Mouse (Mus musculus): ENCODE data around the gene N4bp3. TPM values are rescaled to one million over a fixed set of nuclear protein-coding genes. Genes with fewer than 3 reads are reported as not detected.
"Not testable (repeated sequence)": the region's sequence is repeated elsewhere in the genome, so short reads cannot be mapped to it uniquely, and the experiment has no call there.

N4bp3 gene
- polyA plus RNA-seq, 1 experiment from 2014 or later: 7.7 TPM

GRCm38 (mm10) chr11:51621776-51622175 is 28.9 kb downstream of the N4bp3 start:
- ATAC-seq: no peak
- Histone ChIP-seq H3K4me2 (peak overlapping the region; percentile 10; the same call in 1 of the 2 replicates), H3K9me3 (replicated peaks) (no peaks in the 10 kb centered on the region), H3K4me1 (peaks cover 13% of the 10 kb centered on the region), H3K4me3 (no peak overlapping the region), H3K36me3 (ENCODE audit: poor library complexity, severe bottlenecking) (peaks cover 55% of the 10 kb centered on the region), H3K27ac (no peak overlapping the region), H3K9ac (no peak overlapping the region), H3K27me3 (no peaks in the 10 kb centered on the region)
- 94% methylated on average over 2 of the region's 2 CpGs for WGBS

GRCm38 (mm10) chr11:51620084-51620483 is 30.6 kb downstream of the N4bp3 start:
- Histone ChIP-seq H3K4me3 (peak overlapping the region; percentile 92), H3K4me1 (peaks cover 22% of the 10 kb centered on the region), H3K27me3 (no peaks in the 10 kb centered on the region), H3K27ac (no peak overlapping the region), H3K9me3 (replicated peaks) (no peaks in the 10 kb centered on the region), H3K9ac (peak overlapping the region; percentile 78), H3K4me2 (peak overlapping the region; percentile 86), H3K36me3 (ENCODE audit: poor library complexity, severe bottlenecking) (peaks cover 38% of the 10 kb centered on the region)
- ATAC-seq: no peak
- 3% methylated on average over 11 of the region's 11 CpGs for WGBS

GRCm38 (mm10) chr11:51619409-51620060 is 31.1 kb downstream of the N4bp3 start, which contains the start of gene Nhp2:
TSS of gene Nhp2 (plus strand) at chr11:51619735.
- ATAC-seq: peak; percentile 96
- Histone ChIP-seq H3K36me3 (ENCODE audit: poor library complexity, severe bottlenecking) (peaks cover 32% of the 10 kb centered on the region), H3K9me3 (replicated peaks) (no peaks in the 10 kb centered on the region), H3K27ac (no peak within 1 kb of the TSS), H3K4me3 (peak within 1 kb of the TSS; percentile 92), H3K9ac (peak within 1 kb of the TSS; percentile 78), H3K4me2 (peak within 1 kb of the TSS; percentile 86), H3K4me1 (peaks cover 23% of the 10 kb centered on the region), H3K27me3 (0 out of 2 replicates have a peak, but pooled peaks cover 4% of the 10 kb centered on the region)
- under 1% methylated on average over 51 of the region's 51 CpGs for WGBS

- Histone ChIP-seq H3K36me3 (ENCODE audit: poor library complexity, severe bottlenecking) (peaks cover 26% of the 10 kb centered on the region), H3K9me3 (replicated peaks) (no peaks in the 10 kb centered on the region), H3K4me1 (peaks cover 23% of the 10 kb centered on the region), H3K27me3 (0 out of 2 replicates have a peak, but pooled peaks cover 5% of the 10 kb centered on the region), H3K4me3 (peak overlapping the region; percentile 92), H3K9ac (no peak overlapping the region), H3K27ac (no peak overlapping the region), H3K4me2 (peak overlapping the region; percentile 86)
- 48% methylated on average over 8 of the region's 8 CpGs for WGBS
- ATAC-seq: peak; percentile 57
Observed at GRCm38 (mm10) chr11:51618894-51619408, 31.7 kb downstream of the N4bp3 start.

- Histone ChIP-seq H3K27ac (no peak overlapping the region), H3K27me3 (0 out of 2 replicates have a peak, but pooled peaks cover 5% of the 10 kb centered on the region), H3K9ac (no peak overlapping the region), H3K9me3 (replicated peaks) (no peaks in the 10 kb centered on the region), H3K4me3 (no peak overlapping the region), H3K4me2 (no peak overlapping the region), H3K36me3 (ENCODE audit: poor library complexity, severe bottlenecking) (peaks cover 14% of the 10 kb centered on the region), H3K4me1 (peaks cover 23% of the 10 kb centered on the region)
- ATAC-seq: no peak
- 4% methylated on average over 4 of the region's 4 CpGs for WGBS
Observed at GRCm38 (mm10) chr11:51617693-51618092, 32.9 kb downstream of the N4bp3 start.

- H3K27ac ChIP-seq; H3K27me3 ChIP-seq; H3K4me3 ChIP-seq; ATAC-seq; H3K36me3 ChIP-seq (ENCODE audit: poor library complexity, severe bottlenecking); H3K9me3 ChIP-seq (replicated peaks): not testable (repeated sequence)
- 89% methylated on average over 7 of the region's 7 CpGs for WGBS
- peaks cover 21% of the 10 kb centered on the region for H3K4me1 ChIP-seq
- peak overlapping the region; percentile 54 for H3K9ac ChIP-seq
- peak overlapping the region; percentile 60 for H3K4me2 ChIP-seq
Observed at GRCm38 (mm10) chr11:51616113-51616512, 34.5 kb downstream of the N4bp3 start.

GRCm38 (mm10) chr11:51615601-51616000 is 35.0 kb downstream of the N4bp3 start:
- H3K4me1 ChIP-seq: peaks cover 16% of the 10 kb centered on the region
- peak overlapping the region; percentile 54 for H3K9ac ChIP-seq
- WGBS: 5% methylated on average over 14 of the region's 14 CpGs
- H3K27ac ChIP-seq: no peak overlapping the region
- no peak for ATAC-seq
- H3K4me3 ChIP-seq: peak overlapping the region; percentile 27
- no peaks in the 10 kb centered on the region for H3K9me3 ChIP-seq (replicated peaks)
- peak overlapping the region; percentile 60 for H3K4me2 ChIP-seq
- no peaks in the 10 kb centered on the region for H3K36me3 ChIP-seq (ENCODE audit: poor library complexity, severe bottlenecking)
- 0 out of 2 replicates have a peak, but pooled peaks cover 5% of the 10 kb centered on the region for H3K27me3 ChIP-seq

- Histone ChIP-seq H3K9me3 (replicated peaks) (no peaks in the 10 kb centered on the region), H3K4me3 (peak overlapping the region; percentile 27), H3K4me2 (peak overlapping the region; percentile 60), H3K36me3 (ENCODE audit: poor library complexity, severe bottlenecking) (no peaks in the 10 kb centered on the region), H3K27me3 (0 out of 2 replicates have a peak, but pooled peaks cover 5% of the 10 kb centered on the region), H3K4me1 (peaks cover 12% of the 10 kb centered on the region), H3K9ac (peak overlapping the region; percentile 54), H3K27ac (no peak overlapping the region)
- WGBS: 62% methylated on average over 7 of the region's 7 CpGs
- no peak for ATAC-seq
Observed at GRCm38 (mm10) chr11:51615129-51615528, 35.5 kb downstream of the N4bp3 start.

GRCm38 (mm10) chr11:51614256-51614655 is 36.4 kb downstream of the N4bp3 start:
- H3K4me3 ChIP-seq: no peak overlapping the region
- peaks cover 10% of the 10 kb centered on the region for H3K4me1 ChIP-seq
- H3K36me3 ChIP-seq (ENCODE audit: poor library complexity, severe bottlenecking): no peaks in the 10 kb centered on the region
- 88% methylated on average over 8 of the region's 8 CpGs for WGBS
- no peaks in the 10 kb centered on the region for H3K9me3 ChIP-seq (replicated peaks)
- no peak overlapping the region for H3K9ac ChIP-seq
- no peak overlapping the region for H3K4me2 ChIP-seq
- H3K27me3 ChIP-seq: 0 out of 2 replicates have a peak, but pooled peaks cover 5% of the 10 kb centered on the region
- H3K27ac ChIP-seq: no peak overlapping the region
- no peak for ATAC-seq

GRCm38 (mm10) chr11:51609940-51610339 is 40.7 kb downstream of the N4bp3 start:
- not testable (repeated sequence) for H3K9ac ChIP-seq; H3K4me1 ChIP-seq; ATAC-seq; H3K27me3 ChIP-seq; H3K36me3 ChIP-seq (ENCODE audit: poor library complexity, severe bottlenecking); H3K27ac ChIP-seq; H3K4me3 ChIP-seq; H3K4me2 ChIP-seq; H3K9me3 ChIP-seq (replicated peaks)
- WGBS: 88% methylated on average over 5 of the region's 5 CpGs

GRCm38 (mm10) chr11:51609266-51609909 is 41.3 kb downstream of the N4bp3 start:
- ATAC-seq: no peak
- 80% methylated on average over 3 of the region's 3 CpGs for WGBS
- Histone ChIP-seq H3K4me2 (no peak overlapping the region), H3K9me3 (replicated peaks) (no peaks in the 10 kb centered on the region), H3K36me3 (ENCODE audit: poor library complexity, severe bottlenecking) (peaks cover 11% of the 10 kb centered on the region), H3K27me3 (0 out of 2 replicates have a peak, but pooled peaks cover under 1% of the 10 kb centered on the region), H3K4me1 (peaks cover 15% of the 10 kb centered on the region), H3K4me3 (no peak overlapping the region), H3K9ac (no peak overlapping the region), H3K27ac (no peak overlapping the region)

GRCm38 (mm10) chr11:51607096-51607738 is 43.4 kb downstream of the N4bp3 start:
- ATAC-seq: peak; percentile 59; the same call in 1 of the 2 replicates
- H3K4me3 ChIP-seq: peak overlapping the region; percentile 94
- H3K9me3 ChIP-seq (replicated peaks): no peaks in the 10 kb centered on the region
- H3K27me3 ChIP-seq: no peaks in the 10 kb centered on the region
- peaks cover 33% of the 10 kb centered on the region for H3K36me3 ChIP-seq (ENCODE audit: poor library complexity, severe bottlenecking)
- peak overlapping the region; percentile 100 for H3K9ac ChIP-seq
- H3K27ac ChIP-seq: peak overlapping the region; percentile 92
- H3K4me1 ChIP-seq: peaks cover 36% of the 10 kb centered on the region
- H3K4me2 ChIP-seq: peak overlapping the region; percentile 90
- WGBS: 12% methylated on average over 15 of the region's 15 CpGs

All from forebrain, embryonic 13.5 days (tissue).